Mouse (Mus musculus): Measurements from ENCODE around the gene Hrasls. TPM values are rescaled to one million over a fixed set of nuclear protein-coding genes. Genes with fewer than 3 reads are reported as not detected.

Gene Hrasls
- polyA plus RNA-seq, 2 experiments, result 0.85 to 1.4 TPM

DNA sequence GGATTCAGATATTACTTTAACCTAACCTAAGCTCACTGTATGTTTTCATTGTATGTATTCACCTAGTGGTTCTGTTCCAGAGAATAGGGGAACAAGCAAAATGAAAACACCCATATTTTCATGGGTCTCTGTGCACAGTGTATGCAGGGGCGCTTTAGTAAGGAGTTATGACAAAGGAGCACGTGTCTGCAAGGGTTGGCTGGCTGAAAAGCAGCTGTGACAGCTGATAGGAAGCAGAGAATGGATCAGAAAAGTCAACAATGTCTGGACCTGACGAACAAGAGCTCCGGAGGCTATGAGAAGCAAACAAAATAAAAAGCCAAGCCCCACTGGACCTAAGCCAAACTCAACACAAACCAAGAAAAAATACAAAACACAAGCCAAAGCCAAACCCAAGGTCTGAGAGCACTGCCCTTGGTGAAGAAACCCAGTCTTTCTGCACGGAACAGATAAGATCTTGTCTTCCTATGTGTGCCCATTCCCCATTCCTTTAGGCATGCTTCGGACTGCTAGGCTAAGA, 34.6 kb upstream of the Hrasls start:
- H3K4me2 ChIP-seq (replicated peaks; ENCODE audit: low read depth, low read length, severe bottlenecking), result no peak overlapping the region
- TF ChIP-seq POLR2A (IDR thresholded peaks at IDR 0.05; ENCODE audit: borderline replicate concordance, extremely low read depth, insufficient read depth, insufficient read length), result no peak

DNA sequence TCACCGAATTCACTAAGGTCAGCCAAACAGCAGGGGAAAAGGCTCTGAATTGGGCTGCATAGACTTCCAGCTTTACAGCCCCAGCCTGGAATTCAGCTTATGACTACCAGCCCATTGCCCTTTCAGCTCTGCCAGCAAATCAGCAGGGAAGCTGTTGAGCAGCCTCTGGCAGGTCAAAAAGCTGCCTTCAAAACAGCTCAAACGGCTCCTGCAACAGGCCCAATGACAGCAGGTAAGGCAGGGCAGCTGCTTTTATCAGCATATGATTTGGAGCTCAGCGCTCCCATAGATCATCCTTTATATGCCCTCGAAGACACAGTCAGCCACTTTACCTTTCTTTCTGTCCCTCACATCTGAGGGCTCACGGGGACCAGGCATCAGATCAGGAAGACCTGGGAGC, 16.6 kb upstream of the Hrasls start:
- no peak overlapping the region for H3K27ac ChIP-seq (replicated peaks; ENCODE audit: low read depth, low read length)
- TF ChIP-seq POLR2A (IDR thresholded peaks at IDR 0.05; ENCODE audit: borderline replicate concordance, extremely low read depth, insufficient read depth, insufficient read length), result no peak
- H3K4me2 ChIP-seq (replicated peaks; ENCODE audit: low read depth, low read length, severe bottlenecking), result no peak overlapping the region
- peaks cover 4% of the 10 kb centered on the region; the same call in 1 of the 2 replicates for H3K4me1 ChIP-seq (ENCODE audit: control insufficient read depth, insufficient read depth, low read length)
- DNase-seq (ENCODE audit: low spot score) (no peak), ATAC-seq (ENCODE audit: low FRiP score, low read depth) (no peak)
- H3K27me3 ChIP-seq (ENCODE audit: control insufficient read depth, insufficient read depth, low read length), result peaks cover 7% of the 10 kb centered on the region; the same call in 1 of the 2 replicates
- no peaks in the 10 kb centered on the region for H3K9me3 ChIP-seq (ENCODE audit: control insufficient read depth, low read length)
- no peaks in the 10 kb centered on the region for H3K36me3 ChIP-seq (ENCODE audit: control insufficient read depth, insufficient read depth, low read length)
- H3K9ac ChIP-seq (ENCODE audit: low read depth, low read length, severe bottlenecking), result no peak overlapping the region
- no peak overlapping the region for H3K4me3 ChIP-seq (replicated peaks; ENCODE audit: low read length)
- 38% methylated on average over 5 of the region's 5 CpGs for WGBS

More for the DNA sequence above, 34.6 kb upstream of the Hrasls start:
- WGBS, result 73% methylated on average over 6 of the region's 6 CpGs
- Histone ChIP-seq H3K27ac (replicated peaks; ENCODE audit: low read depth, low read length) (no peak overlapping the region), H3K9ac (ENCODE audit: low read depth, low read length, severe bottlenecking) (no peak overlapping the region), H3K4me3 (replicated peaks; ENCODE audit: low read length) (no peak overlapping the region), H3K36me3 (ENCODE audit: control insufficient read depth, insufficient read depth, low read length) (no peaks in the 10 kb centered on the region), H3K4me1 (ENCODE audit: control insufficient read depth, insufficient read depth, low read length) (no peaks in the 10 kb centered on the region), H3K27me3 (ENCODE audit: control insufficient read depth, insufficient read depth, low read length) (no peaks in the 10 kb centered on the region), H3K9me3 (ENCODE audit: control insufficient read depth, low read length) (no peaks in the 10 kb centered on the region)
- no peak for ATAC-seq (ENCODE audit: low FRiP score, low read depth)
- DNase-seq (ENCODE audit: low spot score), result no peak

DNA sequence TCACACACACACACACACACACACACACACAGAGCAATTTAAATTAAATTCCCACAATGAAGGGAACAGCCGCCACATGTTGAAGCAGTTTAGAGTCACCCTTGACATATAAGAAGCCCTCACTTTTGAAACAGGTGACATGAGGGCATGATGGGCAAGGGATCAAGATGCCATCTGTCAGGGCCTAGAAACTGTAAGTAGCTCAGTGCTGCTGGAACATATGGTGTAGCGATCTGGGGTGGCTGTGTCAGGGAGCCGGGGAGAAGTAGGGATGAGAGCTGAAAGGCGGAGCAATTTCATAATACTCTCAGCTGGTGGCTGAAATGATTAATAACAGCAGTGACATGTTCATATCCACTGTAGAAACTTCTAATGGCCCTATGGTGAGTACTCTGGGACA, 15.5 kb upstream of the Hrasls start:
- H3K4me1 ChIP-seq (ENCODE audit: control insufficient read depth, insufficient read depth, low read length), result peaks cover 4% of the 10 kb centered on the region
- no peak for TF ChIP-seq POLR2A (IDR thresholded peaks at IDR 0.05; ENCODE audit: borderline replicate concordance, extremely low read depth, insufficient read depth, insufficient read length)
- H3K4me2 ChIP-seq (replicated peaks; ENCODE audit: low read depth, low read length, severe bottlenecking), result no peak overlapping the region
- DNase-seq (ENCODE audit: low spot score), result peak; percentile 13
- WGBS, result 66% methylated on average over 4 of the region's 4 CpGs
- no peak overlapping the region for H3K27ac ChIP-seq (replicated peaks; ENCODE audit: low read depth, low read length)
- H3K9ac ChIP-seq (ENCODE audit: low read depth, low read length, severe bottlenecking), result no peak overlapping the region
- H3K9me3 ChIP-seq (ENCODE audit: control insufficient read depth, low read length), result no peaks in the 10 kb centered on the region
- H3K36me3 ChIP-seq (ENCODE audit: control insufficient read depth, insufficient read depth, low read length), result no peaks in the 10 kb centered on the region
- peaks cover 7% of the 10 kb centered on the region; the same call in 1 of the 2 replicates for H3K27me3 ChIP-seq (ENCODE audit: control insufficient read depth, insufficient read depth, low read length)
- H3K4me3 ChIP-seq (replicated peaks; ENCODE audit: low read length), result no peak overlapping the region
- ATAC-seq (ENCODE audit: low FRiP score, low read depth), result 0 out of 2 replicates have a peak, but pooled peaks have one; percentile 21

DNA sequence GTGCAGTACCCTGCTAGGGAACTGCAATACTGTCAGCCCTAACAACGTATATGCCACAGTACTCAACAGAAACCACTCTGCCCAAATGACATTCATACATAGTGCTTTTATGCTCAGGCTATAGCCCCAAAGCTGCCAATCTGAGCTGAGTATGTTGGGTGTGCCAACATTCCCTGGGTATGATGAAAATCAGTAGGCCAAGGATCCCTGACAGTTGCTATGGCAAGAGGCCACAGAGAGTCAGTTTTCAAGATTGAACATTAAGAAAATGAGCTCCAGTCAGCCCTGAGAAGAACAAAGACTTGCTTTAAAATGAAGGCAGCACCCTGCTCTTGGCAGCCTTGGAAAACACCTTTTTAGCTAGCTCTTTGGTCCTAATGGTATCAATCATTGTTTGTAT, 14.3 kb upstream of the Hrasls start:
- no peaks in the 10 kb centered on the region for H3K9me3 ChIP-seq (ENCODE audit: control insufficient read depth, low read length)
- TF ChIP-seq POLR2A (IDR thresholded peaks at IDR 0.05; ENCODE audit: borderline replicate concordance, extremely low read depth, insufficient read depth, insufficient read length), result no peak
- WGBS, result 78% methylated on average over 1 of the region's 1 CpGs
- no peak overlapping the region for H3K27ac ChIP-seq (replicated peaks; ENCODE audit: low read depth, low read length)
- no peaks in the 10 kb centered on the region for H3K36me3 ChIP-seq (ENCODE audit: control insufficient read depth, insufficient read depth, low read length)
- no peak for DNase-seq (ENCODE audit: low spot score)
- H3K9ac ChIP-seq (ENCODE audit: low read depth, low read length, severe bottlenecking), result no peak overlapping the region
- no peak for ATAC-seq (ENCODE audit: low FRiP score, low read depth)
- peaks cover 7% of the 10 kb centered on the region; the same call in 1 of the 2 replicates for H3K27me3 ChIP-seq (ENCODE audit: control insufficient read depth, insufficient read depth, low read length)
- H3K4me3 ChIP-seq (replicated peaks; ENCODE audit: low read length), result no peak overlapping the region
- peaks cover 4% of the 10 kb centered on the region for H3K4me1 ChIP-seq (ENCODE audit: control insufficient read depth, insufficient read depth, low read length)
- H3K4me2 ChIP-seq (replicated peaks; ENCODE audit: low read depth, low read length, severe bottlenecking), result no peak overlapping the region

DNA sequence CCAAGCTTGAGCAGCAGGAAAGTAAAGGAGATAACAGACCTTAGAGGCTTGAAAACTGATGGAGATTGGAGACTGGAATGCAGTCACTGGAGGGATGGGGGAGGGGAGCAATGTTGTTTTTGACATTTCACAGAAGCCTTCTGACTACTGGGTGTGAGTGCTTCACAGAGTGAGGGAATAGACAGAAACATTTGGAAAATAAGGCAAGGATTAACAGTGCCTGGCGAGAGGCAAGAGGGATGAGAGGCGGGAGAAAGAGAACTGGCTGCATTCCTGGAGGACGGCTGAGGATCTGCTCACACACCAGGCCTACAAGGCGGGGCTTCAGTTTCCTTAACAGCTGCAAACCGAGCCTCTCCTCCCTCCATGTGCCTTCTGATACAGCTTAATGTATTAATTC, 11.0 kb upstream of the Hrasls start:
- DNase-seq (ENCODE audit: low spot score) (peak; percentile 76), ATAC-seq (ENCODE audit: low FRiP score, low read depth) (peak; percentile 79)
- Histone ChIP-seq H3K4me2 (replicated peaks; ENCODE audit: low read depth, low read length, severe bottlenecking) (no peak overlapping the region), H3K27ac (replicated peaks; ENCODE audit: low read depth, low read length) (0 out of 2 replicates have a peak overlapping the region, but pooled peaks have one; percentile 8), H3K27me3 (ENCODE audit: control insufficient read depth, insufficient read depth, low read length) (peaks cover 17% of the 10 kb centered on the region; the same call in 1 of the 2 replicates), H3K4me3 (replicated peaks; ENCODE audit: low read length) (no peak overlapping the region), H3K9me3 (ENCODE audit: control insufficient read depth, low read length) (no peaks in the 10 kb centered on the region), H3K36me3 (ENCODE audit: control insufficient read depth, insufficient read depth, low read length) (no peaks in the 10 kb centered on the region), H3K9ac (ENCODE audit: low read depth, low read length, severe bottlenecking) (no peak overlapping the region), H3K4me1 (ENCODE audit: control insufficient read depth, insufficient read depth, low read length) (no peaks in the 10 kb centered on the region; the same call in none of the 2 replicates)
- 15% methylated on average over 5 of the region's 5 CpGs for WGBS
- TF ChIP-seq POLR2A (IDR thresholded peaks at IDR 0.05; ENCODE audit: borderline replicate concordance, extremely low read depth, insufficient read depth, insufficient read length), result no peak

Data from limb, embryonic 14.5 days (tissue).